In the genomic region with DNA sequence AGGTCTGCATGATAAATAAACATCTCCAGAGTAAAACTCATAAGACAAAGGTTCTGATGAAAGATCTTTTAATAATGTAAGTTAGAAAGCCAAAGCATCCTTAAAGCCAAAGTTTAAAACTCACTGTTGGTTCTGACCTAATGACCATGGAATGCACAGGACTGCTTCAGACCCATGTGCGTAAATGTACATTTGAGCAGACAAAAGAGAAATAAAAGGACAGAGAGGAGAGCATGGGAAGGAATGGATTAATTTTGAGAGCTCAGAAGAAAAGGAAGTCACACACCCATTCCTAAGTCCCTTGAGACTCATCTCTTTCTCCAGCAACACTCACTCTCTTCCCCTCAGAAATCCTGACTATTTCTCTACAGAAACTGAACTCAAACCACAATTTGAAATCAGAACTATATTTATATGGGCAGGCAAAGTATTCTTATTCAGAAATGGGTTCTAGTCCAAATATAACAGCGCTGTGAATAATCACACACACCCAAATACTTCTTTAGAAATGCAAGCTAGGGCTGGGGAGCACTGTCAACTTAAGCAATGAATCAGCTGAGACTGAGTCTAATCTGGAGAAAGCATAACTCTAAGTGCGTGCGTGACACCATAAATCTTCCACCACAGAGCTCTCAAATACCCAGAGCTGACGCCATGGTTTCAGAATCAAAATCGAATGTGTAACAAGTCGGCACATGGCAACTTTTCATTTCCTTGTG, we compare ENCODE assay signal across 16 mouse cellular contexts. TPM values are rescaled to one million over a fixed set of nuclear protein-coding genes. Genes with fewer than 3 reads are reported as not detected.
A peak's percentile ranks its signal among the peaks of the same experiment; 100 is the strongest.
DNase-seq lines count a peak whose midpoint lies in the region; ATAC-seq and TF ChIP-seq lines count a peak whose summit lies in the region.
"Had no signal": no experiment of that assay in that cellular context is flagged by ENCODE, and none has a peak within 500 bp of the region (broad histone marks: within the 10 kb centered on the region; RNA-seq: fewer than 3 reads in every experiment).

No protein-coding gene starts in this region.

- H3K9me3 ChIP-seq in kidney, postnatal 0 days (replicated peaks; ENCODE audit: low read length), result no peaks in the 10 kb centered on the region
- no peaks in the 10 kb centered on the region for H3K9me3 ChIP-seq in limb, embryonic 15.5 days
- H3K9me3 ChIP-seq in liver, embryonic 12.5 days (replicated peaks), result no peaks in the 10 kb centered on the region
- H3K9me3 ChIP-seq: embryonic facial prominence, embryonic 12.5 days; forebrain, embryonic 15.5 days; midbrain, embryonic 12.5 days had no signal

- WGBS in kidney, postnatal 0 days, result 52% methylated on average over 7 of the region's 7 CpGs
- WGBS in limb, embryonic 15.5 days, result 67% methylated on average over 7 of the region's 7 CpGs
- WGBS in liver, embryonic 12.5 days (ENCODE audit: insufficient replicate concordance), result 80% methylated on average over 7 of the region's 7 CpGs

- H3K27me3 ChIP-seq in kidney, postnatal 0 days (ENCODE audit: insufficient read depth, low read length), result no peaks in the 10 kb centered on the region
- H3K27me3 ChIP-seq in limb, embryonic 15.5 days, result no peaks in the 10 kb centered on the region
- H3K27me3 ChIP-seq in liver, embryonic 12.5 days (replicated peaks), result no peaks in the 10 kb centered on the region
- H3K27me3 ChIP-seq: embryonic facial prominence, embryonic 12.5 days; forebrain, embryonic 15.5 days; midbrain, embryonic 12.5 days had no signal

- ATAC-seq in kidney, postnatal 0 days (replicated peaks; ENCODE audit: low FRiP score, low read depth), result no peak
- ATAC-seq in limb, embryonic 15.5 days (ENCODE audit: insufficient number of reproducible peaks, low FRiP score, low TSS enrichment, low read depth), result peak; percentile 61
- ATAC-seq in liver, embryonic 12.5 days, result no peak
- ATAC-seq: forebrain, embryonic 15.5 days; hindbrain, embryonic 16.5 days had no signal

- no peak overlapping the region for H3K9ac ChIP-seq in kidney, postnatal 0 days (ENCODE audit: low read depth, low read length)
- no peak overlapping the region for H3K9ac ChIP-seq in limb, embryonic 15.5 days
- H3K9ac ChIP-seq in liver, embryonic 12.5 days, result no peak overlapping the region
- H3K9ac ChIP-seq: embryonic facial prominence, embryonic 12.5 days; forebrain, embryonic 15.5 days; midbrain, embryonic 12.5 days had no signal

- H3K27ac ChIP-seq in gastrocnemius, adult 2 months, result peak overlapping the region; percentile 48
- no peak overlapping the region for H3K27ac ChIP-seq in kidney, postnatal 0 days
- peak overlapping the region; percentile 28 for H3K27ac ChIP-seq in limb, embryonic 15.5 days
- no peak overlapping the region for H3K27ac ChIP-seq in liver, embryonic 12.5 days
- H3K27ac ChIP-seq: embryonic facial prominence, embryonic 12.5 days; forebrain, embryonic 15.5 days; midbrain, embryonic 12.5 days had no signal

- DNase-seq in gastrocnemius, adult 2 months, result no peak
- no peak for DNase-seq in gastrocnemius, postnatal 14 days
- peak; percentile 56 for DNase-seq in kidney, postnatal 0 days (ENCODE audit: low spot score)
- no peak for DNase-seq in kidney, adult 11 months
- peak; percentile 6 for DNase-seq in Muller cell, postnatal 12 days (ENCODE audit: inconsistent ontology term)
- no peak for DNase-seq in left cerebral cortex, adult 11 months (ENCODE audit: low spot score)
- DNase-seq: cerebellum, adult 9-11 months; left cerebral cortex, postnatal 4 days; lung, adult 18-20 months had no signal

- H3K4me2 ChIP-seq in kidney, postnatal 0 days (ENCODE audit: low read length), result no peak overlapping the region
- H3K4me2 ChIP-seq in limb, embryonic 15.5 days, result no peak overlapping the region
- no peak overlapping the region for H3K4me2 ChIP-seq in liver, embryonic 12.5 days
- H3K4me2 ChIP-seq: embryonic facial prominence, embryonic 12.5 days; forebrain, embryonic 15.5 days; midbrain, embryonic 12.5 days had no signal

- no peaks in the 10 kb centered on the region for H3K4me1 ChIP-seq in kidney, postnatal 0 days (replicated peaks; ENCODE audit: insufficient read depth, low read length)
- peaks cover 7% of the 10 kb centered on the region; the same call in 1 of the 2 replicates for H3K4me1 ChIP-seq in limb, embryonic 15.5 days
- no peaks in the 10 kb centered on the region for H3K4me1 ChIP-seq in liver, embryonic 12.5 days
- H3K4me1 ChIP-seq: embryonic facial prominence, embryonic 12.5 days; forebrain, embryonic 15.5 days; midbrain, embryonic 12.5 days had no signal

- no peak for TF ChIP-seq CTCF in gastrocnemius, adult 2 months (IDR thresholded peaks at IDR 0.05)
- TF ChIP-seq CTCF in kidney, postnatal 0 days (IDR thresholded peaks at IDR 0.05; ENCODE audit: low read depth), result no peak

- intact Hi-C loops in gastrocnemius, adult 2 months (cut with DNase I), result no loop called here
- intact Hi-C loops in gastrocnemius, postnatal 14 days (cut with DNase I; ENCODE audit: low total_unique reads), result no loop called here

- H3K4me3 ChIP-seq in gastrocnemius, adult 2 months, result peak overlapping the region; percentile 13; the same call in 1 of the 2 replicates
- H3K4me3 ChIP-seq in kidney, postnatal 0 days (replicated peaks; ENCODE audit: low read depth, low read length), result no peak overlapping the region
- no peak overlapping the region for H3K4me3 ChIP-seq in limb, embryonic 15.5 days
- H3K4me3 ChIP-seq in liver, embryonic 12.5 days, result no peak overlapping the region
- H3K4me3 ChIP-seq: embryonic facial prominence, embryonic 12.5 days; forebrain, embryonic 15.5 days; midbrain, embryonic 12.5 days had no signal

- 0 out of 2 replicates have a peak, but pooled peaks cover under 1% of the 10 kb centered on the region for H3K36me3 ChIP-seq in kidney, postnatal 0 days (ENCODE audit: insufficient read depth, low read length)
- peaks cover 7% of the 10 kb centered on the region; the same call in 1 of the 2 replicates for H3K36me3 ChIP-seq in limb, embryonic 15.5 days
- peaks cover 10% of the 10 kb centered on the region for H3K36me3 ChIP-seq in liver, embryonic 12.5 days
- H3K36me3 ChIP-seq: forebrain, embryonic 15.5 days had no signal

RNA-seq across cellular contexts. Expression of a gene that starts 33.1 kb away (rescaled TPM):
- total RNA-seq in gastrocnemius, adult 2 months (2021), result 10 to 100 TPM; 12.1 to 18.6 TPM
- 10 to 100 TPM; 34.2 to 39.6 TPM for total RNA-seq in gastrocnemius, postnatal 14 days (2021)
- 162 and 187 TPM in 2 replicates for polyA plus RNA-seq in kidney, postnatal 0 days (2015; fragmentation: Nextera tagmentation; extraction: Ambion mirVana)
- 220 and 222 TPM in 2 replicates for polyA plus RNA-seq in limb, embryonic 15.5 days (2015; fragmentation: Nextera tagmentation; extraction: Ambion mirVana)
- polyA plus RNA-seq in liver, embryonic 12.5 days (2016; fragmentation: Nextera tagmentation; extraction: Ambion mirVana), result 4.1 and 4.3 TPM in 2 replicates
- total RNA-seq: granulocyte monocyte progenitor cell, adult 5-6 weeks had no signal

Comparison
In these comparisons a context has a peak if more than half of its experiments do, and no peak if none do; other contexts are left out.
1. DNase-seq: peak in kidney, postnatal 0 days (single experiment) and Muller cell, postnatal 12 days (single experiment); none in gastrocnemius, adult 2 months (single experiment), gastrocnemius, postnatal 14 days (single experiment), kidney, adult 11 months (single experiment) and left cerebral cortex, adult 11 months (single experiment).
2. H3K27ac ChIP-seq: peak in gastrocnemius, adult 2 months (single experiment) and limb, embryonic 15.5 days (single experiment); none in kidney, postnatal 0 days (single experiment) and liver, embryonic 12.5 days (single experiment).
3. RNA of a gene that starts 33.1 kb away (polyA plus RNA-seq): 220 to 222 TPM in limb, embryonic 15.5 days and 162 to 187 TPM in kidney, postnatal 0 days; 4.1 to 4.3 TPM in liver, embryonic 12.5 days; every median in the first group is over 10 times any median in the second.